Mouse (Mus musculus): Measurements from ENCODE around the gene Fah. TPM values are rescaled to one million over a fixed set of nuclear protein-coding genes. Genes with fewer than 3 reads are reported as not detected.

Gene Fah
- polyA plus RNA-seq, 1 experiment from 2014 or later: 10.8 TPM

GRCm38 (mm10) chr7:84587101-84587783, 19.3 kb downstream of the Fah start:
- Histone ChIP-seq H3K9ac (ENCODE audit: low read length) (no peak overlapping the region), H3K4me1 (replicated peaks; ENCODE audit: control insufficient read depth, insufficient read depth, low read length) (no peaks in the 10 kb centered on the region), H3K4me3 (ENCODE audit: low read depth, low read length) (no peak overlapping the region), H3K27me3 (replicated peaks; ENCODE audit: control insufficient read depth, insufficient read depth, low read length) (no peaks in the 10 kb centered on the region), H3K9me3 (ENCODE audit: control insufficient read depth, low read length) (no peaks in the 10 kb centered on the region), H3K36me3 (ENCODE audit: control insufficient read depth, insufficient read depth, low read length) (no peaks in the 10 kb centered on the region), H3K27ac (ENCODE audit: low read depth) (no peak overlapping the region), H3K4me2 (ENCODE audit: low read length) (no peak overlapping the region)
- no peak for DNase-seq (ENCODE audit: low spot score)
- 92% methylated on average over 5 of the region's 5 CpGs for WGBS
- ATAC-seq (replicated peaks; ENCODE audit: low FRiP score, low TSS enrichment, low read depth): no peak

- H3K4me2 ChIP-seq (ENCODE audit: low read length): no peak overlapping the region
- no peak overlapping the region for H3K27ac ChIP-seq (ENCODE audit: low read depth)
- H3K27me3 ChIP-seq (replicated peaks; ENCODE audit: control insufficient read depth, insufficient read depth, low read length): no peaks in the 10 kb centered on the region
- ATAC-seq (replicated peaks; ENCODE audit: low FRiP score, low TSS enrichment, low read depth): no peak
- DNase-seq (ENCODE audit: low spot score): no peak
- 77% methylated on average over 3 of the region's 3 CpGs for WGBS
- H3K9ac ChIP-seq (ENCODE audit: low read length): no peak overlapping the region
- H3K36me3 ChIP-seq (ENCODE audit: control insufficient read depth, insufficient read depth, low read length): no peaks in the 10 kb centered on the region
- H3K9me3 ChIP-seq (ENCODE audit: control insufficient read depth, low read length): no peaks in the 10 kb centered on the region
- no peaks in the 10 kb centered on the region for H3K4me1 ChIP-seq (replicated peaks; ENCODE audit: control insufficient read depth, insufficient read depth, low read length)
- no peak overlapping the region for H3K4me3 ChIP-seq (ENCODE audit: low read depth, low read length)
These were observed 20.0 kb downstream of the Fah start for GRCm38 (mm10) chr7:84586360-84587100.

- no peak overlapping the region for H3K4me2 ChIP-seq (ENCODE audit: low read length)
- H3K9me3 ChIP-seq (ENCODE audit: control insufficient read depth, low read length): no peaks in the 10 kb centered on the region
- H3K27ac ChIP-seq (ENCODE audit: low read depth): no peak overlapping the region
- H3K4me1 ChIP-seq (replicated peaks; ENCODE audit: control insufficient read depth, insufficient read depth, low read length): no peaks in the 10 kb centered on the region
- H3K4me3 ChIP-seq (ENCODE audit: low read depth, low read length): no peak overlapping the region
- ATAC-seq (replicated peaks; ENCODE audit: low FRiP score, low TSS enrichment, low read depth) (no peak), DNase-seq (ENCODE audit: low spot score) (no peak)
- no peaks in the 10 kb centered on the region for H3K36me3 ChIP-seq (ENCODE audit: control insufficient read depth, insufficient read depth, low read length)
- H3K9ac ChIP-seq (ENCODE audit: low read length): no peak overlapping the region
- no peaks in the 10 kb centered on the region for H3K27me3 ChIP-seq (replicated peaks; ENCODE audit: control insufficient read depth, insufficient read depth, low read length)
- WGBS: 82% methylated on average over 4 of the region's 4 CpGs
These were observed 21.4 kb downstream of the Fah start for GRCm38 (mm10) chr7:84585086-84585485.

- ATAC-seq (replicated peaks; ENCODE audit: low FRiP score, low TSS enrichment, low read depth) (no peak), DNase-seq (ENCODE audit: low spot score) (no peak)
- H3K4me2 ChIP-seq (ENCODE audit: low read length): no peak overlapping the region
- no peak overlapping the region for H3K4me3 ChIP-seq (ENCODE audit: low read depth, low read length)
- H3K9me3 ChIP-seq (ENCODE audit: control insufficient read depth, low read length): no peaks in the 10 kb centered on the region
- no peak overlapping the region for H3K9ac ChIP-seq (ENCODE audit: low read length)
- H3K4me1 ChIP-seq (replicated peaks; ENCODE audit: control insufficient read depth, insufficient read depth, low read length): no peaks in the 10 kb centered on the region
- no peaks in the 10 kb centered on the region for H3K36me3 ChIP-seq (ENCODE audit: control insufficient read depth, insufficient read depth, low read length)
- H3K27me3 ChIP-seq (replicated peaks; ENCODE audit: control insufficient read depth, insufficient read depth, low read length): no peaks in the 10 kb centered on the region
- WGBS: 83% methylated on average over 1 of the region's 1 CpGs
- H3K27ac ChIP-seq (ENCODE audit: low read depth): no peak overlapping the region
These were observed 26.8 kb downstream of the Fah start for GRCm38 (mm10) chr7:84579769-84580168.

DNA sequence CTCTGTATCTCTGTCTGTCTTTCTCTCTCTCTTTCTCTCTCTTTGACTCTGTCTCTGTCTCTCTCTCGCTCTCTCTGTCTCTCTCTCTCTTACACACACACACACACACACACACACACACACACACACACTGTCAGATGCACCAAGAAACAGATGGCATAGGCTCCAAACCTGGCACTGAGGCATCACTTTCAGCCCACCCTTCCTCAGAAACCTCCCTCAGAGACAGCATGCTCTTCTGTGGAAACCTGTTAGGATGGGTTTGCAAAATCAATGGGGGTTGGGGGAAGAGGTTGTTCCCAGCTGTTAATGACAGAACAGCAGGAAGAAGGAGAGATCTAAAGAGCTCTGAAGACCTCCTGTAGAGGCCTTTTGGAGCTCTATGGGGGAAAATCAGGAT, 27.7 kb downstream of the Fah start:
- H3K27ac ChIP-seq (ENCODE audit: low read depth): no peak overlapping the region
- H3K4me3 ChIP-seq (ENCODE audit: low read depth, low read length): no peak overlapping the region
- no peak overlapping the region for H3K4me2 ChIP-seq (ENCODE audit: low read length)

DNA sequence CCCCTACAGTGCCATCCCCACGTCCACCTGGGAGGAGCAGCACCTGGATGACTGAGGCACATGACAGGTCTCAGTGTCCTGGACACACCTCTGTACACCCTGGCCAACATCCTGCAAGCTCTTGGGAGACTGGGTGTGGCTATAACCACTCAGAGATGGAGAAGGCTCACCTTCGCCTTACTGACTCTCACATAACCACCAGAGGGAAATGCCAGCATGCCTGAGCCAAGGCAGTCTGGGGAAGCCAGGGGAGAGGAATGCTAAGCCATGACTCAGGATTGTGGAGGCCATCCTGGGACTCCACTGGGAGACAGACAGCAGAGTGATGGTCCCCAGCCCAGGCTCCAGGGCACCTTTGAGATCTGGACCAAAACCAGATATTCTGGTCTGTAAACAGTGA, 29.5 kb downstream of the Fah start:
- Histone ChIP-seq H3K9me3 (ENCODE audit: control insufficient read depth, low read length) (no peaks in the 10 kb centered on the region), H3K4me2 (ENCODE audit: low read length) (no peak overlapping the region), H3K4me1 (replicated peaks; ENCODE audit: control insufficient read depth, insufficient read depth, low read length) (no peaks in the 10 kb centered on the region), H3K4me3 (ENCODE audit: low read depth, low read length) (no peak overlapping the region), H3K36me3 (ENCODE audit: control insufficient read depth, insufficient read depth, low read length) (no peaks in the 10 kb centered on the region), H3K9ac (ENCODE audit: low read length) (no peak overlapping the region), H3K27ac (ENCODE audit: low read depth) (no peak overlapping the region), H3K27me3 (replicated peaks; ENCODE audit: control insufficient read depth, insufficient read depth, low read length) (no peaks in the 10 kb centered on the region)
- no peak for DNase-seq (ENCODE audit: low spot score)
- ATAC-seq (replicated peaks; ENCODE audit: low FRiP score, low TSS enrichment, low read depth): no peak
- WGBS: 74% methylated on average over 2 of the region's 2 CpGs

More for the DNA sequence above, 27.7 kb downstream of the Fah start:
- H3K27me3 ChIP-seq (replicated peaks; ENCODE audit: control insufficient read depth, insufficient read depth, low read length): no peaks in the 10 kb centered on the region
- H3K9ac ChIP-seq (ENCODE audit: low read length): no peak overlapping the region
- H3K36me3 ChIP-seq (ENCODE audit: control insufficient read depth, insufficient read depth, low read length): no peaks in the 10 kb centered on the region
- no peaks in the 10 kb centered on the region for H3K4me1 ChIP-seq (replicated peaks; ENCODE audit: control insufficient read depth, insufficient read depth, low read length)
- no peak for ATAC-seq (replicated peaks; ENCODE audit: low FRiP score, low TSS enrichment, low read depth)
- H3K9me3 ChIP-seq (ENCODE audit: control insufficient read depth, low read length): no peaks in the 10 kb centered on the region
- no peak for DNase-seq (ENCODE audit: low spot score)
- WGBS: 88% methylated on average over 1 of the region's 1 CpGs

DNA sequence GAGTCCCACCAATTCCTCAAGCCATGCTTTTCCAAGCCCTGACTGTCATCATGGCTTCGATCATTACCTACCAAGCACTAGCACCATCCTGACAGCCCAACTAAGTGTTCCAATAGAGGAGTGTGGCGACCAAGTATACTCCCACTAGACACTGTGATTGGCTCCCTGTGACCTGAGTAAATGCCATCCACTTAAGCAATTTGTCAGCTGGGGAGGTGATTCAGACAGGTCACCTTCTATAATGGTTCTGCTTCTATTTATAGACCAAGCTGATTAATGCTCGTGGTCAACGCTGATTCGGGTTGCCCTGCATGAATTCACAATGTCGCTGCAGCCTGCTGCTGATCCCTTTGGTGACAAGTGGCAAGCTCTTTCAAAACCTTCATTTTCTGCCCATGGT, 40.3 kb downstream of the Fah start:
- H3K4me3 ChIP-seq (ENCODE audit: low read depth, low read length): no peak overlapping the region
- 69% methylated on average over 6 of the region's 6 CpGs for WGBS
- no peak overlapping the region for H3K4me2 ChIP-seq (ENCODE audit: low read length)
- H3K27me3 ChIP-seq (replicated peaks; ENCODE audit: control insufficient read depth, insufficient read depth, low read length): no peaks in the 10 kb centered on the region
- H3K4me1 ChIP-seq (replicated peaks; ENCODE audit: control insufficient read depth, insufficient read depth, low read length): no peaks in the 10 kb centered on the region
- no peak overlapping the region for H3K27ac ChIP-seq (ENCODE audit: low read depth)
- no peak overlapping the region for H3K9ac ChIP-seq (ENCODE audit: low read length)
- no peaks in the 10 kb centered on the region for H3K36me3 ChIP-seq (ENCODE audit: control insufficient read depth, insufficient read depth, low read length)
- ATAC-seq (replicated peaks; ENCODE audit: low FRiP score, low TSS enrichment, low read depth) (no peak), DNase-seq (ENCODE audit: low spot score) (no peak)
- H3K9me3 ChIP-seq (ENCODE audit: control insufficient read depth, low read length): no peaks in the 10 kb centered on the region

GRCm38 (mm10) chr7:84564236-84564635, 42.3 kb downstream of the Fah start:
- Histone ChIP-seq H3K36me3 (ENCODE audit: control insufficient read depth, insufficient read depth, low read length) (no peaks in the 10 kb centered on the region), H3K4me1 (replicated peaks; ENCODE audit: control insufficient read depth, insufficient read depth, low read length) (no peaks in the 10 kb centered on the region), H3K4me3 (ENCODE audit: low read depth, low read length) (no peak overlapping the region), H3K9me3 (ENCODE audit: control insufficient read depth, low read length) (no peaks in the 10 kb centered on the region), H3K9ac (ENCODE audit: low read length) (no peak overlapping the region), H3K4me2 (ENCODE audit: low read length) (no peak overlapping the region), H3K27me3 (replicated peaks; ENCODE audit: control insufficient read depth, insufficient read depth, low read length) (no peaks in the 10 kb centered on the region), H3K27ac (ENCODE audit: low read depth) (no peak overlapping the region)
- 84% methylated on average over 3 of the region's 3 CpGs for WGBS
- ATAC-seq (replicated peaks; ENCODE audit: low FRiP score, low TSS enrichment, low read depth) (no peak), DNase-seq (ENCODE audit: low spot score) (no peak)

GRCm38 (mm10) chr7:84560500-84560899, 46.0 kb downstream of the Fah start:
- WGBS: 94% methylated on average over 1 of the region's 1 CpGs
- no peak overlapping the region for H3K27ac ChIP-seq (ENCODE audit: low read depth)
- H3K4me3 ChIP-seq (ENCODE audit: low read depth, low read length): no peak overlapping the region
- H3K9me3 ChIP-seq (ENCODE audit: control insufficient read depth, low read length): no peaks in the 10 kb centered on the region
- no peak for ATAC-seq (replicated peaks; ENCODE audit: low FRiP score, low TSS enrichment, low read depth)
- no peak overlapping the region for H3K9ac ChIP-seq (ENCODE audit: low read length)
- no peaks in the 10 kb centered on the region for H3K36me3 ChIP-seq (ENCODE audit: control insufficient read depth, insufficient read depth, low read length)
- no peaks in the 10 kb centered on the region for H3K4me1 ChIP-seq (replicated peaks; ENCODE audit: control insufficient read depth, insufficient read depth, low read length)
- DNase-seq (ENCODE audit: low spot score): no peak
- H3K4me2 ChIP-seq (ENCODE audit: low read length): no peak overlapping the region
- no peaks in the 10 kb centered on the region for H3K27me3 ChIP-seq (replicated peaks; ENCODE audit: control insufficient read depth, insufficient read depth, low read length)
